Mouse (Mus musculus): ENCODE measurements around the gene Mvk. TPM values are rescaled to one million over a fixed set of nuclear protein-coding genes. Genes with fewer than 3 reads are reported as not detected.

Mvk gene
- polyA plus RNA-seq, 1 experiment from 2014 or later = 47.6 TPM

- no peak overlapping the region for H3K4me3 ChIP-seq (ENCODE audit: low read depth, low read length)
- peaks cover 26% of the 10 kb centered on the region for H3K4me1 ChIP-seq (ENCODE audit: control insufficient read depth, insufficient read depth, low read length)
- H3K27ac ChIP-seq (replicated peaks; ENCODE audit: low read depth, low read length) = no peak overlapping the region
- no peaks in the 10 kb centered on the region for H3K9me3 ChIP-seq (ENCODE audit: control insufficient read depth, low read length)
- H3K4me2 ChIP-seq (ENCODE audit: low read depth, severe bottlenecking) = no peak overlapping the region
- ATAC-seq (ENCODE audit: insufficient number of reproducible peaks, low FRiP score, low TSS enrichment, low read depth) (no peak), DNase-seq (ENCODE audit: low spot score) (no peak)
- no peaks in the 10 kb centered on the region for H3K27me3 ChIP-seq (ENCODE audit: control insufficient read depth, insufficient read depth, low read length)
- 90% methylated on average over 2 of the region's 2 CpGs for WGBS
- no peaks in the 10 kb centered on the region for H3K36me3 ChIP-seq (ENCODE audit: control insufficient read depth, insufficient read depth, low read length)
- H3K9ac ChIP-seq (ENCODE audit: low read length) = no peak overlapping the region
Measured at GRCm38 (mm10) chr5:114464561-114464960, 20.5 kb downstream of the Mvk start.

- DNase-seq (ENCODE audit: low spot score) (peak; percentile 65), ATAC-seq (ENCODE audit: insufficient number of reproducible peaks, low FRiP score, low TSS enrichment, low read depth) (no peak)
- H3K27me3 ChIP-seq (ENCODE audit: control insufficient read depth, insufficient read depth, low read length) = no peaks in the 10 kb centered on the region
- no peaks in the 10 kb centered on the region for H3K9me3 ChIP-seq (ENCODE audit: control insufficient read depth, low read length)
- H3K9ac ChIP-seq (ENCODE audit: low read length) = no peak overlapping the region
- no peak overlapping the region for H3K4me2 ChIP-seq (ENCODE audit: low read depth, severe bottlenecking)
- H3K27ac ChIP-seq (replicated peaks; ENCODE audit: low read depth, low read length) = no peak overlapping the region
- H3K36me3 ChIP-seq (ENCODE audit: control insufficient read depth, insufficient read depth, low read length) = no peaks in the 10 kb centered on the region
- 45% methylated on average over 7 of the region's 7 CpGs for WGBS
- peaks cover 26% of the 10 kb centered on the region for H3K4me1 ChIP-seq (ENCODE audit: control insufficient read depth, insufficient read depth, low read length)
- H3K4me3 ChIP-seq (ENCODE audit: low read depth, low read length) = no peak overlapping the region
Measured at GRCm38 (mm10) chr5:114465641-114466040, 21.6 kb downstream of the Mvk start.

GRCm38 (mm10) chr5:114467019-114467418 lies 22.9 kb downstream of the Mvk start:
- Histone ChIP-seq H3K4me2 (ENCODE audit: low read depth, severe bottlenecking) (peak overlapping the region; percentile 50), H3K36me3 (ENCODE audit: control insufficient read depth, insufficient read depth, low read length) (no peaks in the 10 kb centered on the region), H3K4me1 (ENCODE audit: control insufficient read depth, insufficient read depth, low read length) (peaks cover 20% of the 10 kb centered on the region), H3K9ac (ENCODE audit: low read length) (peak overlapping the region; percentile 40), H3K9me3 (ENCODE audit: control insufficient read depth, low read length) (no peaks in the 10 kb centered on the region; the same call in 1 of the 2 replicates), H3K4me3 (ENCODE audit: low read depth, low read length) (peak overlapping the region; percentile 20; the same call in 1 of the 2 replicates), H3K27me3 (ENCODE audit: control insufficient read depth, insufficient read depth, low read length) (no peaks in the 10 kb centered on the region), H3K27ac (replicated peaks; ENCODE audit: low read depth, low read length) (0 out of 2 replicates have a peak overlapping the region, but pooled peaks have one; percentile 21)
- WGBS = 1% methylated on average over 11 of the region's 11 CpGs
- DNase-seq (ENCODE audit: low spot score) (peak; percentile 34), ATAC-seq (ENCODE audit: insufficient number of reproducible peaks, low FRiP score, low TSS enrichment, low read depth) (no peak)

- H3K4me3 ChIP-seq (ENCODE audit: low read depth, low read length) = peak overlapping the region; percentile 20; the same call in 1 of the 2 replicates
- no peaks in the 10 kb centered on the region for H3K27me3 ChIP-seq (ENCODE audit: control insufficient read depth, insufficient read depth, low read length)
- H3K27ac ChIP-seq (replicated peaks; ENCODE audit: low read depth, low read length) = 0 out of 2 replicates have a peak overlapping the region, but pooled peaks have one; percentile 21
- DNase-seq (ENCODE audit: low spot score) (peak; percentile 86), ATAC-seq (ENCODE audit: insufficient number of reproducible peaks, low FRiP score, low TSS enrichment, low read depth) (peak; percentile 28; the same call in 1 of the 2 replicates)
- 0% methylated on average over 12 of the region's 13 CpGs for WGBS
- H3K36me3 ChIP-seq (ENCODE audit: control insufficient read depth, insufficient read depth, low read length) = no peaks in the 10 kb centered on the region
- peak overlapping the region; percentile 40 for H3K9ac ChIP-seq (ENCODE audit: low read length)
- no peaks in the 10 kb centered on the region; the same call in 1 of the 2 replicates for H3K9me3 ChIP-seq (ENCODE audit: control insufficient read depth, low read length)
- H3K4me1 ChIP-seq (ENCODE audit: control insufficient read depth, insufficient read depth, low read length) = peaks cover 20% of the 10 kb centered on the region
- H3K4me2 ChIP-seq (ENCODE audit: low read depth, severe bottlenecking) = peak overlapping the region; percentile 50
Measured at GRCm38 (mm10) chr5:114467430-114467829, 23.4 kb downstream of the Mvk start.

DNA sequence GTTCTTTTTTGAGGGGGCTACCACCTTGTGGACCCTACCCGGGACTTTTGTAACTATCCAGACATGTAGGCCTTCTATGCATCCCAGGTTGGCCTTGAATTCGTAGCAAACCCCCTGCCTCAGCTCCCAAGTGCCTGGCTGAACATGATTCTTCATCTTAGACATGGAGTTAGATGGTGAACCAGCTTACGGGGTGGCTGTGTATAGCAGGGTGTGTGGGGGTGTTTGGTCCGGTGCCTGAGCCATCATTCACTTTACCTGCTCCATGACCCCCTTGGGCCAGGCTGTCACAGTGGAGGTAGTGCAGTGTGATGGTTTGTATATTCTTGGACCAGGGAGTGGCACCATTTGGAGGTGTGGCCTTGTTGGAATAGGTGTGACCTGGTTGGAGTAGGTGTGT lies 23.9 kb downstream of the Mvk start:
- Histone ChIP-seq H3K4me3 (ENCODE audit: low read depth, low read length) (no peak overlapping the region), H3K9ac (ENCODE audit: low read length) (no peak overlapping the region)

GRCm38 (mm10) chr5:114470359-114470758 lies 26.3 kb downstream of the Mvk start:
- Histone ChIP-seq H3K36me3 (ENCODE audit: control insufficient read depth, insufficient read depth, low read length) (no peaks in the 10 kb centered on the region), H3K9ac (ENCODE audit: low read length) (no peak overlapping the region), H3K4me3 (ENCODE audit: low read depth, low read length) (no peak overlapping the region), H3K4me2 (ENCODE audit: low read depth, severe bottlenecking) (no peak overlapping the region), H3K4me1 (ENCODE audit: control insufficient read depth, insufficient read depth, low read length) (peaks cover 26% of the 10 kb centered on the region), H3K9me3 (ENCODE audit: control insufficient read depth, low read length) (no peaks in the 10 kb centered on the region; the same call in 1 of the 2 replicates), H3K27me3 (ENCODE audit: control insufficient read depth, insufficient read depth, low read length) (no peaks in the 10 kb centered on the region; the same call in 1 of the 2 replicates), H3K27ac (replicated peaks; ENCODE audit: low read depth, low read length) (no peak overlapping the region)
- ATAC-seq (ENCODE audit: insufficient number of reproducible peaks, low FRiP score, low TSS enrichment, low read depth) = no peak
- DNase-seq (ENCODE audit: low spot score) = no peak
- WGBS = 69% methylated on average over 3 of the region's 3 CpGs

More for the DNA sequence above, 23.9 kb downstream of the Mvk start:
- Histone ChIP-seq H3K4me2 (ENCODE audit: low read depth, severe bottlenecking) (peak overlapping the region; percentile 50; the same call in 1 of the 2 replicates), H3K27ac (replicated peaks; ENCODE audit: low read depth, low read length) (no peak overlapping the region), H3K4me1 (ENCODE audit: control insufficient read depth, insufficient read depth, low read length) (peaks cover 20% of the 10 kb centered on the region), H3K9me3 (ENCODE audit: control insufficient read depth, low read length) (no peaks in the 10 kb centered on the region; the same call in 1 of the 2 replicates), H3K36me3 (ENCODE audit: control insufficient read depth, insufficient read depth, low read length) (no peaks in the 10 kb centered on the region), H3K27me3 (ENCODE audit: control insufficient read depth, insufficient read depth, low read length) (no peaks in the 10 kb centered on the region)
- ATAC-seq (ENCODE audit: insufficient number of reproducible peaks, low FRiP score, low TSS enrichment, low read depth) = no peak
- 71% methylated on average over 4 of the region's 4 CpGs for WGBS
- DNase-seq (ENCODE audit: low spot score) = no peak

DNA sequence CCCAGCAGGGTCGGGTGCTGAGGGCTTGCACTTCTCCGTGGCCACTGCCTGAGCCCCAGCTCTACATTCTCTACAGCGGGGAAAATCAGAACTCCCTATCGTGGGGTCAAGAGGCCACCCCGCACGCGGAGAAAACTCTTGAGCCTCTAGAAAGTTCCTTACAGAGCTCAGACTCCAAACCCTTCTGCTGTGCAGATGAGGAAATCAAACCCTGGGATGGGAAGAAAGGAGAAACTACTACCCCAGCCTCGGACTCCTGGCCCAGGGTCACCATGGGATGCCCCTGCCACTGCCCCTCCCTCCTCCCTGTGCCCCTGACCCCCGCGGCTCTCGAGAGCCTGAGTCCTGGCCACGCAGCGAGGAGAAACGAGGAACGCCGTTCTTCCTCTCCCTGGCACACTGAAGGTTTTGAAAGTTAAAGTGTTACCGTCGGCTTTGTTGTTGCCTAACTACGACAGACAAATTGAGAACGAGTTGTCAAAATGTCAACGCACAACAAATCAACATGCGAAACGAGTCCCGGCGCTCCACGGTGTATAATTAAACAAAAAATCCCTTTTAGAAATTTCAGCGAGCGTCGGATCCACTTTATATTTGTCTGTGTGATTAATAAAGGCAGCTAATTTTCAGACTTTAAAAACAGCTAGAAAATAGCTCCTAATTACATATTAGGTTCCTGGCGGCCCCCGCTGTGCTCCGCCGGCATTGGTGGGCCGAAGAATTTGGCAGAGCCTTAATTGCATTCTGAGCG lies 30.8 kb downstream of the Mvk start:
- Histone ChIP-seq H3K36me3 (ENCODE audit: control insufficient read depth, insufficient read depth, low read length) (no peaks in the 10 kb centered on the region), H3K4me2 (ENCODE audit: low read depth, severe bottlenecking) (0 out of 2 replicates have a peak overlapping the region, but pooled peaks have one; percentile 15), H3K9ac (ENCODE audit: low read length) (no peak overlapping the region; the same call in 1 of the 2 replicates), H3K9me3 (ENCODE audit: control insufficient read depth, low read length) (no peaks in the 10 kb centered on the region; the same call in 1 of the 2 replicates), H3K27me3 (ENCODE audit: control insufficient read depth, insufficient read depth, low read length) (peaks cover 5% of the 10 kb centered on the region; the same call in 1 of the 2 replicates), H3K4me1 (ENCODE audit: control insufficient read depth, insufficient read depth, low read length) (peaks cover 12% of the 10 kb centered on the region; the same call in 1 of the 2 replicates), H3K4me3 (ENCODE audit: low read depth, low read length) (no peak overlapping the region), H3K27ac (replicated peaks; ENCODE audit: low read depth, low read length) (no peak overlapping the region)
- DNase-seq (ENCODE audit: low spot score) (peak; percentile 41), ATAC-seq (ENCODE audit: insufficient number of reproducible peaks, low FRiP score, low TSS enrichment, low read depth) (no peak)
- WGBS = 24% methylated on average over 35 of the region's 35 CpGs

DNA sequence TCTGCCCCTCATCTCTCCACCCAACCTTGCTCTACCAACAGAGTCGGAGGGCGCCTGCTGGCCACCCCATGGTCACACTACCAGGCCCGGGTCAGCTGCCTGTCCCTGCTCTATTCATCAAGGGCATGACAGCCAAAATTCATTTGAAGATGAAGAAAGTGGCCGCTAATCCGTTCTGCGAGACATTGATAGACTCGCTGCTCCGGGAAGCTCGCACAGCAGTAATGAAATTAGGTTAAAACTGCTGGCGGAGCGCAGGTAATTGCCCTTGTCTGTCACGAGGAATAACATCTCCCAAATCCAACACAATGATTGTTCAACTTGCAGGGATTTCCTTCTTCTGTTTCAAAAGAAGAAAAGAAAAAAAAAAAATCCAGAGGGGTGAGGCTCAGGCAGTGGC lies 34.2 kb downstream of the Mvk start:
- 88% methylated on average over 12 of the region's 12 CpGs for WGBS
- peaks cover 5% of the 10 kb centered on the region; the same call in 1 of the 2 replicates for H3K27me3 ChIP-seq (ENCODE audit: control insufficient read depth, insufficient read depth, low read length)

More for the DNA sequence above, 34.2 kb downstream of the Mvk start:
- Histone ChIP-seq H3K27ac (replicated peaks; ENCODE audit: low read depth, low read length) (no peak overlapping the region), H3K4me2 (ENCODE audit: low read depth, severe bottlenecking) (no peak overlapping the region), H3K9me3 (ENCODE audit: control insufficient read depth, low read length) (no peaks in the 10 kb centered on the region), H3K36me3 (ENCODE audit: control insufficient read depth, insufficient read depth, low read length) (no peaks in the 10 kb centered on the region), H3K4me3 (ENCODE audit: low read depth, low read length) (no peak overlapping the region), H3K9ac (ENCODE audit: low read length) (no peak overlapping the region), H3K4me1 (ENCODE audit: control insufficient read depth, insufficient read depth, low read length) (peaks cover 12% of the 10 kb centered on the region)
- ATAC-seq (ENCODE audit: insufficient number of reproducible peaks, low FRiP score, low TSS enrichment, low read depth) = no peak
- DNase-seq (ENCODE audit: low spot score) = no peak
